Mouse (Mus musculus) neural tube, embryonic 14.5 days (tissue): ENCODE measurements around the gene Agpat1. TPM values are rescaled to one million over a fixed set of nuclear protein-coding genes. Genes with fewer than 3 reads are reported as not detected.
A peak's percentile ranks its signal among the peaks of the same experiment; 100 is the strongest.

Experiments used
- ATAC-seq: fragments of 200-750 bp; cut with Nextera tagmentation; 2 replicates; pipeline ENCODE4 v1.8.0; 2017; ENCODE audit warnings: low read depth, mild to moderate bottlenecking, moderate TSS enrichment, moderate library complexity
- H3K27ac ChIP-seq: fragments of 300-500 bp; sonication (generic); 2 replicates; pipeline ENCODE4 v1.5.1; 2014; ENCODE audit warnings: low read depth, mild to moderate bottlenecking, control low read depth, low read length, moderate library complexity, mixed read lengths
- H3K27me3 ChIP-seq: fragments of 300-500 bp; sonication (generic); 2 replicates; pipeline ENCODE4 v1.6.1; 2014; ENCODE audit warnings: low read length; ENCODE audit not compliant: control insufficient read depth, insufficient read depth
- H3K36me3 ChIP-seq: fragments of 300-500 bp; sonication (generic); 2 replicates; pipeline ENCODE4 v1.6.1; 2014; ENCODE audit warnings: low read length, mixed read lengths; ENCODE audit not compliant: control insufficient read depth, insufficient read depth
- H3K4me1 ChIP-seq: fragments of 300-500 bp; sonication (generic); 2 replicates; pipeline ENCODE4 v1.6.1; 2014; ENCODE audit warnings: low read length; ENCODE audit not compliant: control insufficient read depth, insufficient read depth
- H3K4me2 ChIP-seq: fragments of 300-500 bp; sonication (generic); 2 replicates; pipeline ENCODE4 v1.6.1; 2014; ENCODE audit warnings: mild to moderate bottlenecking, low read depth, low read length, control low read depth
- H3K4me3 ChIP-seq: fragments of 300-500 bp; sonication (generic); 2 replicates; pipeline ENCODE4 v1.5.1; 2014; ENCODE audit warnings: low read depth, low read length, control low read depth, mixed read lengths
- H3K9ac ChIP-seq: fragments of 300-500 bp; sonication (generic); replicated peaks from 2 replicates; pipeline ENCODE4 v1.6.1; 2014; ENCODE audit warnings: low read depth, mild to moderate bottlenecking, control low read depth, low read length, mixed read lengths
- H3K9me3 ChIP-seq: fragments of 300-500 bp; sonication (generic); 2 replicates; pipeline ENCODE4 v1.6.1; 2016; ENCODE audit warnings: low read length; ENCODE audit not compliant: control insufficient read depth
- WGBS: fragments of 180-500 bp; shearing (Covaris S2); extraction: QIAGEN DNeasy Blood & Tissue Kit; methylation state at CpG from one replicate; pipeline ENCODE4 v1.1.7; 2014; 5-methylcytosine and 5-hydroxymethylcytosine counted together
- polyA plus RNA-seq: library from polyadenylated mRNA; unstranded; fragments of >200 nt; fragmentation: Nextera tagmentation; extraction: Ambion mirVana; gene quantifications from 2 replicates; pipeline ENCODE4 v1.2.1, GENCODE M21; 2014

The Agpat1 gene
- polyA plus RNA-seq, 1 experiment from 2014 or later, result 108 TPM

- Histone ChIP-seq H3K4me3 (no peak overlapping the region), H3K9me3 (no peaks in the 10 kb centered on the region), H3K4me1 (peaks cover 20% of the 10 kb centered on the region), H3K27me3 (no peaks in the 10 kb centered on the region), H3K4me2 (no peak overlapping the region), H3K27ac (peak overlapping the region; percentile 16; the same call in 1 of the 2 replicates), H3K9ac (no peak overlapping the region), H3K36me3 (no peaks in the 10 kb centered on the region)
- ATAC-seq, result no peak
- 87% methylated on average over 10 of the region's 10 CpGs for WGBS
Measured at GRCm38 (mm10) chr17:34643944-34644343, 39.9 kb downstream of the Agpat1 start.

- Histone ChIP-seq H3K9ac (peak within 1 kb of the TSS; percentile 43), H3K4me3 (peak within 1 kb of the TSS; percentile 47), H3K27me3 (no peaks in the 10 kb centered on the region), H3K4me1 (peaks cover 20% of the 10 kb centered on the region), H3K36me3 (no peaks in the 10 kb centered on the region), H3K9me3 (no peaks in the 10 kb centered on the region), H3K27ac (peak within 1 kb of the TSS; percentile 31; the same call in 1 of the 2 replicates), H3K4me2 (peak within 1 kb of the TSS; percentile 47)
- under 1% methylated on average over 16 of the region's 16 CpGs for WGBS
- peak; percentile 81 for ATAC-seq
Measured at GRCm38 (mm10) chr17:34644608-34645007, 40.5 kb downstream of the Agpat1 start, which contains the start of gene Fkbpl. Fkbpl (plus strand) TSS chr17:34644764.

- Histone ChIP-seq H3K36me3 (peaks cover 2% of the 10 kb centered on the region; the same call in 1 of the 2 replicates), H3K27me3 (no peaks in the 10 kb centered on the region), H3K4me3 (peak overlapping the region; percentile 47), H3K27ac (peak overlapping the region; percentile 31; the same call in 1 of the 2 replicates), H3K4me2 (peak overlapping the region; percentile 47), H3K9me3 (no peaks in the 10 kb centered on the region), H3K9ac (peak overlapping the region; percentile 43), H3K4me1 (peaks cover 20% of the 10 kb centered on the region)
- WGBS, result 41% methylated on average over 10 of the region's 10 CpGs
- no peak for ATAC-seq
Measured at GRCm38 (mm10) chr17:34645256-34645829, 41.3 kb downstream of the Agpat1 start.

- ATAC-seq, result no peak
- no peaks in the 10 kb centered on the region for H3K27me3 ChIP-seq
- WGBS, result 87% methylated on average over 30 of the region's 30 CpGs
- peak overlapping the region; percentile 47 for H3K4me2 ChIP-seq
- no peaks in the 10 kb centered on the region for H3K9me3 ChIP-seq
- H3K4me1 ChIP-seq, result peaks cover 20% of the 10 kb centered on the region
- no peak overlapping the region for H3K27ac ChIP-seq
- peaks cover 9% of the 10 kb centered on the region; the same call in 1 of the 2 replicates for H3K36me3 ChIP-seq
- no peak overlapping the region for H3K4me3 ChIP-seq
- no peak overlapping the region for H3K9ac ChIP-seq
Measured at GRCm38 (mm10) chr17:34645831-34646511, 41.9 kb downstream of the Agpat1 start.

GRCm38 (mm10) chr17:34646906-34647787, 43.1 kb downstream of the Agpat1 start, which contains the start of gene Atf6b:
Atf6b (plus strand) TSS chr17:34647146.
- peak within 1 kb of the TSS; percentile 81 for H3K4me2 ChIP-seq
- H3K27ac ChIP-seq, result peak within 1 kb of the TSS; percentile 75
- peaks cover 20% of the 10 kb centered on the region for H3K4me1 ChIP-seq
- peak within 1 kb of the TSS; percentile 94 for H3K9ac ChIP-seq
- peaks cover 20% of the 10 kb centered on the region; the same call in 1 of the 2 replicates for H3K36me3 ChIP-seq
- ATAC-seq, result peak; percentile 97
- peak within 1 kb of the TSS; percentile 100 for H3K4me3 ChIP-seq
- no peaks in the 10 kb centered on the region for H3K27me3 ChIP-seq
- no peaks in the 10 kb centered on the region for H3K9me3 ChIP-seq
- WGBS, result under 1% methylated on average over 63 of the region's 66 CpGs

- Histone ChIP-seq H3K27me3 (no peaks in the 10 kb centered on the region), H3K4me3 (peak overlapping the region; percentile 100), H3K4me2 (peak overlapping the region; percentile 81), H3K4me1 (peaks cover 20% of the 10 kb centered on the region), H3K9me3 (no peaks in the 10 kb centered on the region), H3K36me3 (peaks cover 29% of the 10 kb centered on the region), H3K9ac (no peak overlapping the region), H3K27ac (no peak overlapping the region)
- ATAC-seq, result no peak
- 87% methylated on average over 16 of the region's 16 CpGs for WGBS
Measured at GRCm38 (mm10) chr17:34648141-34648890, 44.3 kb downstream of the Agpat1 start.

GRCm38 (mm10) chr17:34649106-34649864, 45.2 kb downstream of the Agpat1 start:
- 89% methylated on average over 18 of the region's 18 CpGs for WGBS
- Histone ChIP-seq H3K9ac (no peak overlapping the region), H3K4me2 (no peak overlapping the region), H3K27ac (no peak overlapping the region), H3K4me1 (peaks cover 20% of the 10 kb centered on the region), H3K9me3 (no peaks in the 10 kb centered on the region), H3K4me3 (no peak overlapping the region), H3K36me3 (peaks cover 30% of the 10 kb centered on the region), H3K27me3 (no peaks in the 10 kb centered on the region)
- no peak for ATAC-seq

- no peak for ATAC-seq
- no peak overlapping the region for H3K4me3 ChIP-seq
- 94% methylated on average over 14 of the region's 14 CpGs for WGBS
- no peak overlapping the region for H3K27ac ChIP-seq
- no peak overlapping the region for H3K4me2 ChIP-seq
- no peaks in the 10 kb centered on the region for H3K9me3 ChIP-seq
- peaks cover 12% of the 10 kb centered on the region for H3K4me1 ChIP-seq
- H3K27me3 ChIP-seq, result no peaks in the 10 kb centered on the region
- H3K36me3 ChIP-seq, result peaks cover 35% of the 10 kb centered on the region
- no peak overlapping the region for H3K9ac ChIP-seq
Measured at GRCm38 (mm10) chr17:34650781-34651180, 46.7 kb downstream of the Agpat1 start.
